Mouse (Mus musculus): ENCODE data around the gene Tldc2.

Gene Tldc2

GRCm38 (mm10) chr2:157060557-157061305 is 26.1 kb upstream of the Tldc2 start:
- DNase-seq (ENCODE audit: low read depth in 2 of 2, low spot score in 2 of 2): no peak

GRCm38 (mm10) chr2:157063241-157063700 is 23.6 kb upstream of the Tldc2 start:
- DNase-seq (ENCODE audit: low read depth in 2 of 2, low spot score in 2 of 2): no peak

GRCm38 (mm10) chr2:157064136-157064535 is 22.7 kb upstream of the Tldc2 start:
- no peak for DNase-seq (ENCODE audit: low read depth in 2 of 2, low spot score in 2 of 2)

GRCm38 (mm10) chr2:157064978-157065878 is 21.6 kb upstream of the Tldc2 start:
- no peak for DNase-seq (ENCODE audit: low read depth in 2 of 2, low spot score in 2 of 2)

GRCm38 (mm10) chr2:157065879-157066226 is 21.0 kb upstream of the Tldc2 start:
- DNase-seq (ENCODE audit: low read depth in 2 of 2, low spot score in 2 of 2): no peak

- no peak for DNase-seq (ENCODE audit: low read depth in 2 of 2, low spot score in 2 of 2)
These were observed 20.0 kb upstream of the Tldc2 start for GRCm38 (mm10) chr2:157066731-157067430.

GRCm38 (mm10) chr2:157068701-157069354 is 18.0 kb upstream of the Tldc2 start:
- no peak for DNase-seq (ENCODE audit: low read depth in 2 of 2, low spot score in 2 of 2)

- no peak for DNase-seq (ENCODE audit: low read depth in 2 of 2, low spot score in 2 of 2)
These were observed 17.5 kb upstream of the Tldc2 start for GRCm38 (mm10) chr2:157069355-157069735.

- DNase-seq (ENCODE audit: low read depth in 2 of 2, low spot score in 2 of 2): no peak
These were observed 17.0 kb upstream of the Tldc2 start for GRCm38 (mm10) chr2:157069755-157070315.

- no peak for DNase-seq (ENCODE audit: low read depth in 2 of 2, low spot score in 2 of 2)
These were observed 16.5 kb upstream of the Tldc2 start for GRCm38 (mm10) chr2:157070365-157070764.

GRCm38 (mm10) chr2:157071556-157071955 is 15.3 kb upstream of the Tldc2 start:
- peak; percentile 41 to 44 for DNase-seq (ENCODE audit: low read depth in 2 of 2, low spot score in 2 of 2)

- no peak for DNase-seq (ENCODE audit: low read depth in 2 of 2, low spot score in 2 of 2)
These were observed 14.4 kb upstream of the Tldc2 start for GRCm38 (mm10) chr2:157072316-157072990.

- DNase-seq (ENCODE audit: low read depth in 2 of 2, low spot score in 2 of 2): no peak
These were observed 13.3 kb upstream of the Tldc2 start for GRCm38 (mm10) chr2:157073378-157074052.

GRCm38 (mm10) chr2:157074186-157074724 is 12.6 kb upstream of the Tldc2 start:
- DNase-seq (ENCODE audit: low read depth in 2 of 2, low spot score in 2 of 2): no peak

- no peak for DNase-seq (ENCODE audit: low read depth in 2 of 2, low spot score in 2 of 2)
These were observed 12.1 kb upstream of the Tldc2 start for GRCm38 (mm10) chr2:157074772-157075171.

GRCm38 (mm10) chr2:157075226-157075625 is 11.6 kb upstream of the Tldc2 start:
- no peak for DNase-seq (ENCODE audit: low read depth in 2 of 2, low spot score in 2 of 2)

GRCm38 (mm10) chr2:157075685-157076084 is 11.2 kb upstream of the Tldc2 start:
- no peak for DNase-seq (ENCODE audit: low read depth in 2 of 2, low spot score in 2 of 2)

GRCm38 (mm10) chr2:157076585-157076984 is 10.3 kb upstream of the Tldc2 start:
- no peak for DNase-seq (ENCODE audit: low read depth in 2 of 2, low spot score in 2 of 2)

GRCm38 (mm10) chr2:157077160-157077559 is 9.7 kb upstream of the Tldc2 start:
- no peak for DNase-seq (ENCODE audit: low read depth in 2 of 2, low spot score in 2 of 2)
